Mouse (Mus musculus): ENCODE results near the gene Aifm1.

DNA sequence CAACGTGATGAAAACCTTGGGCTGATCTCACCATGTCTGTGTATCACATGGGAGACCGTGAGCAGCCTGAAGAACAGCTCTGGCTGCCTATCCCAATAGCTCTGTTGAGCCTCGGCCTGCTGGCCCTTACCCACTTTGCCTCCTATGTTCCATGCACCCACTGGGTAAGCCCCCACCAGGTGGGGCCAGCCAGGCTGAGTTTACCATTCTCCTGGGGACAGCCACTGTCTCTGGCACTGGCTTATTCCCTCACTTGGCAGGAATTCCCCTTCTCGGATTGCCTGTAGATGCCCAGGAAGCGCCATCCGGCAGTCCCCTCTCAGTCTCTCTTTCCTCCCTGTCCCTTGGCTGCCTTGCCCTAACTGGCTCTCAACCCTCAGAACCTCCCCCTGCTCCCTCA is 56.4 kb downstream of the Aifm1 start:
- TF ChIP-seq CTCF (conservative IDR thresholded peaks at IDR 0.05 in 1 of 2, IDR thresholded peaks at IDR 0.05 in 1 of 2; ENCODE audit: low read depth in 2 of 2, low read length in 2 of 2) (no peak), NRF1 (IDR thresholded peaks at IDR 0.05; ENCODE audit: low read depth, low read length) (no peak)
